Mouse (Mus musculus): ENCODE data around the gene Ezr. TPM values are rescaled to one million over a fixed set of nuclear protein-coding genes. Genes with fewer than 3 reads are reported as not detected.
A peak's percentile ranks its signal among the peaks of the same experiment; 100 is the strongest.

Ezr gene
- polyA plus RNA-seq, 1 experiment, result 148 TPM

GRCm38 (mm10) chr17:6746452-6747231, 35.9 kb downstream of the Ezr start:
- WGBS, result 61% methylated on average over 9 of the region's 9 CpGs
- no peak for DNase-seq (ENCODE audit: low read depth, low spot score)

DNA sequence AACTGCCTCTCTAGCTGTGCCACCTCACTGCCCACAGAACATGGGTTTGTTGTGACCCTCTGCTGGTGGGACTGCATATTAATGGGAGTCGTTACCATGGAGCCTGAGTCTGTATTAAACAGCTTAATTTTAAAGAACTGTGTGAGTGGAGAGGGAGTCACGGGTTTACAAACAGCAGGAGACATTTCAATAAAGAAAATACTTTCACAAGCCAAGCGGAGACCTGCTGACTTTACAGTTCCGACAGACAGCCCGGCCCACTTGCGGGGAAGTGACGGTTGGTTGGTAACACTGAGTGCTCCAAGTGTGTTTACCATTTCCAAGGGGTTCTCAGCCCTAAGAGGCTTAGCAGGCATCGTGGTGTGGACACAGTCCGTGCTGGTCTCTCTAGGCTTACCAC, 36.6 kb downstream of the Ezr start:
- DNase-seq (ENCODE audit: low read depth, low spot score), result no peak
- 81% methylated on average over 9 of the region's 9 CpGs for WGBS

- DNase-seq (ENCODE audit: low read depth, low spot score), result no peak
- WGBS, result 73% methylated on average over 5 of the region's 5 CpGs
These were observed 37.1 kb downstream of the Ezr start for GRCm38 (mm10) chr17:6745503-6745902.

DNA sequence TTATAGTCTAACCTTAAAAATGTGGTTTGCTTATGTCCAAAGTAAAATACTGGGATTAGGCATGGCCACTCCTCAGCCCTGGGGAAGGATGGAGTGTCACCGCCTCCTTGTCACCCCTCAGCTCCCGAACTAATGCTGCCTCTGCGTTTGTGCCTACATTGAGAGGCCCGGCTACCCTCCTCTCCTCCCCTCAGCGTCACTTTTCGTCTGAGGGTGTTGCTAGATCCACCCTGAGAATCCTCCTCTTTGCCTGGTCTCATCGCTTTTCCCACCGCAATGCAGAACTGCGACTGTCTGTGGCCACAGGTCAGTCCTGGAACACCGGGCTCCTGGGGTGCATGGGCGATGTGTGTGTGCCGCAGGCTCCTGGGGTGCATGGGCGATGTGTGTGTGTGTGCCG, 37.7 kb downstream of the Ezr start:
- WGBS, result 93% methylated on average over 14 of the region's 14 CpGs

GRCm38 (mm10) chr17:6744366-6744765, 38.2 kb downstream of the Ezr start:
- DNase-seq (ENCODE audit: low read depth, low spot score), result no peak
- 51% methylated on average over 9 of the region's 9 CpGs for WGBS

More for the DNA sequence above, 37.7 kb downstream of the Ezr start:
- DNase-seq (ENCODE audit: low read depth, low spot score), result no peak

GRCm38 (mm10) chr17:6743787-6744239, 38.8 kb downstream of the Ezr start:
- 27% methylated on average over 11 of the region's 11 CpGs for WGBS
- DNase-seq (ENCODE audit: low read depth, low spot score), result peak; percentile 53

- WGBS, result 84% methylated on average over 11 of the region's 11 CpGs
- DNase-seq (ENCODE audit: low read depth, low spot score), result no peak
These were observed 39.5 kb downstream of the Ezr start for GRCm38 (mm10) chr17:6743039-6743575.

GRCm38 (mm10) chr17:6742083-6743038, 40.2 kb downstream of the Ezr start:
- 65% methylated on average over 33 of the region's 33 CpGs for WGBS
- no peak for DNase-seq (ENCODE audit: low read depth, low spot score)

- 94% methylated on average over 12 of the region's 12 CpGs for WGBS
- DNase-seq (ENCODE audit: low read depth, low spot score), result no peak
These were observed 41.3 kb downstream of the Ezr start for GRCm38 (mm10) chr17:6741271-6741670.

- 92% methylated on average over 19 of the region's 19 CpGs for WGBS
These were observed 42.0 kb downstream of the Ezr start for GRCm38 (mm10) chr17:6740331-6741170.

GRCm38 (mm10) chr17:6739756-6740155, 42.8 kb downstream of the Ezr start:
- 91% methylated on average over 15 of the region's 15 CpGs for WGBS
- DNase-seq (ENCODE audit: low read depth, low spot score), result no peak

More at GRCm38 (mm10) chr17:6740331-6741170, 42.0 kb downstream of the Ezr start:
- DNase-seq (ENCODE audit: low read depth, low spot score), result no peak

GRCm38 (mm10) chr17:6739266-6739665, 43.3 kb downstream of the Ezr start:
- 85% methylated on average over 13 of the region's 13 CpGs for WGBS
- DNase-seq (ENCODE audit: low read depth, low spot score), result no peak

DNA sequence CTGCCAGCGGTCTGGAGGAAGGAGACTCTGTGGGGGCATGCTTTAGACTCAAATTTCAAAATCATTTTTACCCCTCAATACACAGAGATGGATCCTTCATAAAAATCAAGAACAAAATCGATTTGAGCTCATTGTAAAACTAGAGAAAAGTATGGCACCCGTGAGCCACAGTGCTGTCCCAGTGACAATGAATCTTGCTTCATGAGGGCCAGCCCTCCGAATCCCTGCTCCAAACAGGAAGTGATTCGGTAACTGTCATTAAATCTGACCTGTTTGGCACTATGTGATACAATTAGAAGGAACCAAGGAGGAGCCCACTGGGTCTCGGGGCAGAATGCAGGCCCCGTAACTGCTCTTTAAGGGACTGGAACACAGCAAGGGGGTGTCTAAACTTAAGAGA, 43.7 kb downstream of the Ezr start:
- DNase-seq (ENCODE audit: low read depth, low spot score), result no peak
- 73% methylated on average over 7 of the region's 7 CpGs for WGBS

GRCm38 (mm10) chr17:6737273-6737997, 45.1 kb downstream of the Ezr start:
- WGBS, result 78% methylated on average over 12 of the region's 12 CpGs
- no peak for DNase-seq (ENCODE audit: low read depth, low spot score)

DNA sequence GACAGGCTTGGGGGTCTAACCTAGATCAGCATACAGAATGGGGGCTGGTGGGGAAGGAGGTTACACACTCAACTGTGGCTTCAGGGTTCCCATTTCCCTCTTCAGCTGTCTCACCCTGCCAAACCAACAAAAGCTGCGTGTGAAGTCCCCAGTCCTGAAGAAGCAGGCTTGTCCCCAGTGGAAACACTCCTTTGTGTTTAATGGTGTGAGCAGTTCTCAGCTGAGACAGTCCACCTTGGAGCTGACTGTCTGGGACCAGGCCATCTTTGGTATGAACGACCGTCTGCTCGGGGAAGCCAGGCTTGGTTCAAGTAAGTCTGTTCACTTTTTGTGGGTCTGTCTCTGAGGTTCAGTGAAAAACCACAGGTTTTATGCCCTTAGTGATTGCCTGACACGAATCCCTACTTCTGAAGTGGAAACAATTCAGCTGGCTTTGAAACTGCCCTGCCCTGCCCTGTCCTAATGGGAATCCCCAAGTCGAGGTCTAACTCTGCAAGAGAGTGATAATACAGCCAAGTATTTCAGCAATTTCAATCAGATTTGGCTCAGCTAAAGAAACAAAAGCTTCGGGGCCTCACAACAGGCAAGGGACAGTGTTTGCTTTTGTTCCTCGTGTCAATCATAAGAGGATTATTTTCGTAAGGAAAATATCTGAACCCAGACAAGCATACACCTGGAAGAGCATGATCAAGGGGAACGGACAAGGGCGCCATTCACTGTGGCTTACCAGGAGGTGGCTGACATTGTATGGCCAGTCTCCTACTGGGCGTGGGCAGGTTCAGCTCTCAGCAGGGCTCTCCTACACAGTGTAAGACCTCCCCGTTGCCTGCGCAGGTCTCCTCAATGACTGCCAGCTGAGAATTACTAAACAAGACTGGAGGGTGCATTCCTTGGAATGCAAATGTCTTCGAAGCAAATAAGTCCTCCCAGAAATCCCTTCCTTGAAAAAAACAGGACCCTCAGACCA, 46.0 kb downstream of the Ezr start:
- DNase-seq (ENCODE audit: low read depth, low spot score), result no peak
- 54% methylated on average over 15 of the region's 15 CpGs for WGBS

GRCm38 (mm10) chr17:6734746-6735441, 47.7 kb downstream of the Ezr start:
- no peak for DNase-seq (ENCODE audit: low read depth, low spot score)
- WGBS, result 92% methylated on average over 12 of the region's 12 CpGs

DNA sequence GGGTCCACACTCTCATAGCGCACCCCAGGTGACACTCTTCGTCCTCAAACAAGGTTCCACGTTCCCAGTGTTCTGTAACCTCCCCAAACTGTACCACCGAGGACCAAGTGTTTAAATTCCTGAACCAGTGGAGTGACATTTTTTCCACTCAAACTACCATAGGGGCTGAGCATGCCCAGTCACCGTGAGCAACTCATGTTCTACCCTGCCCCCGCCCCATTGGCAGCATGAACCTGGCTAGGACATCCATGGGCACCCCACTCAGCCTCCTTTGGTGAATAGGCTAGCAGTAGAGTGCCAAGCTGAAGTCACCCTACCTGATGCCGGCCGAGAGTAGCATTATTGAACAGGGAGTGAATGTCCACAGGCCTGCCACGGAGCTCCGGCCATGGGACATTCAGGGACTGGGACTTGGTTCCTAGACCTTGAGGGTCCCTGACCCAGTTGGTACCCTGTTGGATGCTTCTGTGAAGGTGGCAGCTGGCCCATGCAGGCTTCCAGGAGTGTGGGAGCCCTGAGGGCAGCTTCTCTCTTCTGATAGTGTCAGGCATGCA, 49.2 kb downstream of the Ezr start:
- WGBS, result 94% methylated on average over 10 of the region's 10 CpGs
- no peak for DNase-seq (ENCODE audit: low read depth, low spot score)
